Mouse (Mus musculus) heart, postnatal 0 days (tissue): ENCODE data around the gene Brf1.

Experiments used
- CTCF ChIP-seq: IDR thresholded peaks from 2 replicates; pipeline ENCODE4 v1.5.1; 2016; ENCODE audit warnings: antibody characterized with exemption, control low read depth, low read depth
- EP300 ChIP-seq: IDR thresholded peaks from 2 replicates; pipeline ENCODE4 v1.6.1; 2016; ENCODE audit warnings: antibody characterized with exemption, low read depth

GRCm38 (mm10) chr12:112985346-112985745 is 15.2 kb downstream of the Brf1 start:
- peak; percentile 38 for TF ChIP-seq CTCF
- no peak for TF ChIP-seq EP300
